Mouse (Mus musculus): ENCODE measurements around the gene Ccdc70. TPM values are rescaled to one million over a fixed set of nuclear protein-coding genes. Genes with fewer than 3 reads are reported as not detected.

The Ccdc70 gene
- total RNA-seq, 2 experiments from 2014 or later, result not detected

Other genes with a start within 250 kb of the Ccdc70 start
- not detected for gene Defa24, start 235.3 kb upstream of the Ccdc70 start, total RNA-seq (2021)
- not detected for gene Defb50, start 146.2 kb upstream of the Ccdc70 start, total RNA-seq (2021)
- gene Defb2, start 129.8 kb upstream of the Ccdc70 start, total RNA-seq (2021), result not detected
- gene Defb10, start 110.9 kb upstream of the Ccdc70 start, total RNA-seq (2021), result not detected
- not detected for gene Defb9, start 84.4 kb upstream of the Ccdc70 start, total RNA-seq (2021)
- not detected for gene Defb11, start 63.4 kb upstream of the Ccdc70 start, total RNA-seq (2021)
- not detected for gene Defb15, start 37.1 kb upstream of the Ccdc70 start, total RNA-seq (2021)
- not detected for gene Defb35, start 31.4 kb upstream of the Ccdc70 start, total RNA-seq (2021)
- not detected for gene Defb13, start 23.0 kb upstream of the Ccdc70 start, total RNA-seq (2021)
- gene Fam90a1a, start 11.1 kb upstream of the Ccdc70 start, total RNA-seq (2021), result not detected
- 1 to 10 TPM; 2.7 to 4.5 TPM for gene Atp7b, start 90.5 kb downstream of the Ccdc70 start, total RNA-seq (2021)
- 10 to 100 TPM; 37.6 to 42.0 TPM for gene Alg11, start 90.9 kb downstream of the Ccdc70 start, total RNA-seq (2021)
- 1 to 10 TPM; 3.1 to 3.3 TPM for gene Nek5, start 155.3 kb downstream of the Ccdc70 start, total RNA-seq (2021)
- 1 to 10 TPM; 5.3 to 6.2 TPM for gene Nek3, start 196.7 kb downstream of the Ccdc70 start, total RNA-seq (2021)
- 10 to 100 TPM; 22.9 to 24.2 TPM for gene Ckap2, start 216.0 kb downstream of the Ccdc70 start, total RNA-seq (2021)
- 10 to 100 TPM; 35.8 to 37.4 TPM for gene Vps36, start 223.0 kb downstream of the Ccdc70 start, total RNA-seq (2021)

Measured in adrenal gland, postnatal 4 days (tissue).